Mouse (Mus musculus) megakaryocyte, embryonic 14.5 days (primary cell): ENCODE data around the gene Slc39a11.

Experiments
- FLI1 ChIP-seq: IDR thresholded peaks from 2 replicates; pipeline ENCODE4 v1.6.1; 2012; ENCODE audit warnings: low read length, inconsistent platforms, mixed read lengths
- GATA1 ChIP-seq: IDR thresholded peaks from 3 replicates; pipeline ENCODE4 v1.6.1; 2012; ENCODE audit warnings: mixed read lengths, low read length, inconsistent platforms, borderline replicate concordance

GRCm38 (mm10) chr11:113654561-113655270 is 4.8 kb upstream of the Slc39a11 start:
- TF ChIP-seq GATA1 (no peak), FLI1 (no peak)
